Mouse (Mus musculus) c-Kit-negative CD71-positive TER-119-positive erythroid progenitor cells, embryonic 14.5 days (primary cell): Measurements from ENCODE around the gene Suv39h1.
"Not testable (repeated sequence)": the region's sequence is repeated elsewhere in the genome, so short reads cannot be mapped to it uniquely, and the experiment has no call there.

Experiments used
- DNase-seq: peaks from one replicate; pipeline ENCODE4 v3.0.0-alpha.2; 2013; ENCODE audit warnings: low read depth, low spot score

Gene Suv39h1

GRCm38 (mm10) chrX:8026811-8027210 is 47.7 kb downstream of the Suv39h1 start:
- no peak for DNase-seq

GRCm38 (mm10) chrX:8024795-8025194 is 49.8 kb downstream of the Suv39h1 start:
- DNase-seq = no peak

- no peak for DNase-seq
Measured at GRCm38 (mm10) chrX:8020111-8020778, 54.3 kb downstream of the Suv39h1 start.

DNA sequence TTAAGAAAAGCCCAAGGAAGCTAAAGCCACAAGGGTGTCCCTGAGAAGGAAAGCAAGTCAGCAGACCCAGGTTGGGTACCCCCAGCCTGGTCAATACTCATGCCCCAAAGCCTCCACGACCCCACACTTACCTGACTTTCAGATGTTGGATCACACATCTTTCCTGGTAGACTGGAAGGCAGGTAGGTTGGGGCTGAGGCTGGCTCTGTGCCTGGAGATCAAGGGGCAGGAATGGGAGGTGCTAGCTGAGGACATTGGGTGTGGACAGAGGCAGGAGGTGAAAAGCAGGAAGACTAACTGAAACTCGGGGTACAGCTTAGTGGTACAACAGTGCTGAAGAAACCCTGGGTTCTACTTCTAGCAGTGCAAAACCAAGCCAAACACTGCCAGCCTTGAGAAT is 56.3 kb downstream of the Suv39h1 start, which contains the start of gene Glod5:
Glod5 (minus strand) TSS at position 207 of the 400 bp plus-strand sequence.
- DNase-seq = no peak

- DNase-seq = peak; percentile 51
Measured at GRCm38 (mm10) chrX:8017142-8017541, 57.4 kb downstream of the Suv39h1 start.

DNA sequence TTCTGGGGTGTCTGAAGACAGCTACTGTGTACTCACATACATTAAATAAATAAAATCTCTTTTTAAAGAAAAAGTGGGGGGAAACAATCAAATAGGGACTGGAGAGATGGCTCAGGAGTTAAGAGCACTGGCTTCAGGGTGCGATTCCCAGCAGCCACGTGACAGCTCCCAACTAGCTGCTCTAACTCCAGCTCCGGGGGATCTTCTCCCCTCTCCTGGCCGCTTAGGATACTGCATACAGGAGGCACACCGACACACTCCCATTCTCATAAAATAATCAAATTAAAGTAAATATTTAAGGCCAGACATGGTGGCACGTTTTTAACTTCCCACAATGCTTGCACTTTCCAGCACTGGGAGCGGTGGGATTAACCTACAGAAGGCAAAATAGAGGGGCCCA is 58.9 kb downstream of the Suv39h1 start:
- DNase-seq = not testable (repeated sequence)

DNA sequence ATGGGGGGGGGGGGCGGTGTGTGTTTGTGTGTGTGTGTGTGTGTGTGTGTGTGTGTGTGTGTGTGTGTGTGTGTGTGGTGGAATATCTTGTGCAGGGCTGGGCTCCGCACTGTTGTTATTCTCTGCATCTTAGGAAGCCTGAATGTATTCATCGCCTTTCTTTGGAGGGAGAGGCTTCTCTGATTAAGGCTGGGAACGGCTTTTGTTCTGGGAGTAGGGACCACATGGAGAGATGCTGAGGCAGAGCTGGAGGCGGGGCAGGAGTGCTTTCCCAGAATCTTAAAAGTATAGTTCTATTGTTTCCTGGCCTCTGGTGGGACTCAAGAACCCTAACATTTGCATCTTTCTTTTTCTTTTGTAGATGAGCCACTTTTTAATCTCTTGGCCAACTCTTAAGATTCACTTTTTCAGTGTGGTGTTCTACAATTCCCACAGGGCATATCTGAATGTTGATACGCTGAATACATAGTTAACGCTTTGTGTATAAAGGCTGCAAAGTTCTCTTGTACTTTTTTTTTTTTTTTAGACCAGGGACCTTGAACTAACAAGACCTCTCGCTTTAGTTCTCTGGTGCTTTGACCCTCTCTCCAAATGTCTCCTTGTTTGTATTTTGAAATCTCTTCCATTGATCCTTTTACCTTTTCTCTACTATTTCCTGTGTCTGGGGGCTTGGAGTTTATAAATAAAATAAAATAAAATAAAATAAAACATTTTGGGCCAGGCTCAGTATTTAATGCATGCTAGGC is 60.8 kb downstream of the Suv39h1 start:
- DNase-seq = no peak

GRCm38 (mm10) chrX:8013157-8013556 is 61.4 kb downstream of the Suv39h1 start:
- DNase-seq = no peak
